Mouse (Mus musculus): Measurements from ENCODE around the gene AC161166.1.
"Not testable (repeated sequence)": the region's sequence is repeated elsewhere in the genome, so short reads cannot be mapped to it uniquely, and the experiment has no call there.

AC161166.1 gene

GRCm38 (mm10) chr7:24485481-24485880 is 26.8 kb downstream of the AC161166.1 start:
- in situ Hi-C loops (cut with MseI, MboI) = no loop called here

GRCm38 (mm10) chr7:24483291-24483690 is 29.0 kb downstream of the AC161166.1 start:
- in situ Hi-C loops (cut with MseI, MboI) = not testable (repeated sequence)

GRCm38 (mm10) chr7:24482208-24483020 is 29.8 kb downstream of the AC161166.1 start:
- in situ Hi-C loops (cut with MseI, MboI) = no loop called here

GRCm38 (mm10) chr7:24481474-24482207 is 30.6 kb downstream of the AC161166.1 start, which contains the start of gene Cadm4:
Gene Cadm4, plus strand, starts transcription at chr7:24482023.
- in situ Hi-C loops (cut with MseI, MboI) = no loop called here

- in situ Hi-C loops (cut with MseI, MboI) = no loop called here
These were observed 31.2 kb downstream of the AC161166.1 start for GRCm38 (mm10) chr7:24480986-24481473.

GRCm38 (mm10) chr7:24480121-24480941 is 31.9 kb downstream of the AC161166.1 start:
- in situ Hi-C loops (cut with MseI, MboI) = no loop called here

GRCm38 (mm10) chr7:24479685-24480084 is 32.6 kb downstream of the AC161166.1 start:
- in situ Hi-C loops (cut with MseI, MboI) = no loop called here

- in situ Hi-C loops (cut with MseI, MboI) = no loop called here
These were observed 33.3 kb downstream of the AC161166.1 start for GRCm38 (mm10) chr7:24478911-24479310.

- in situ Hi-C loops (cut with MseI, MboI) = no loop called here
These were observed 35.4 kb downstream of the AC161166.1 start for GRCm38 (mm10) chr7:24476856-24477255.

GRCm38 (mm10) chr7:24476338-24476737 is 35.9 kb downstream of the AC161166.1 start:
- in situ Hi-C loops (cut with MseI, MboI) = no loop called here

GRCm38 (mm10) chr7:24474811-24475506 is 37.3 kb downstream of the AC161166.1 start:
- in situ Hi-C loops (cut with MseI, MboI) = no loop called here

GRCm38 (mm10) chr7:24473913-24474529 is 38.2 kb downstream of the AC161166.1 start:
- in situ Hi-C loops (cut with MseI, MboI) = no loop called here

- in situ Hi-C loops (cut with MseI, MboI) = no loop called here
These were observed 39.3 kb downstream of the AC161166.1 start for GRCm38 (mm10) chr7:24472937-24473336.

- in situ Hi-C loops (cut with MseI, MboI) = no loop called here
These were observed 39.8 kb downstream of the AC161166.1 start for GRCm38 (mm10) chr7:24472442-24472841.

GRCm38 (mm10) chr7:24470356-24470755 is 41.9 kb downstream of the AC161166.1 start:
- in situ Hi-C loops (cut with MseI, MboI) = no loop called here

GRCm38 (mm10) chr7:24469126-24469525 is 43.1 kb downstream of the AC161166.1 start:
- in situ Hi-C loops (cut with MseI, MboI) = no loop called here

- in situ Hi-C loops (cut with MseI, MboI) = no loop called here
These were observed 44.4 kb downstream of the AC161166.1 start for GRCm38 (mm10) chr7:24467886-24468285.

GRCm38 (mm10) chr7:24466835-24467234 is 45.4 kb downstream of the AC161166.1 start:
- in situ Hi-C loops (cut with MseI, MboI) = no loop called here

- in situ Hi-C loops (cut with MseI, MboI) = no loop called here
These were observed 49.6 kb downstream of the AC161166.1 start, which contains the start of gene Plaur for GRCm38 (mm10) chr7:24462388-24463319. Gene Plaur, plus strand, starts transcription at chr7:24462484.
